Mouse (Mus musculus): ENCODE measurements around the gene Yy1.

Gene Yy1

DNA sequence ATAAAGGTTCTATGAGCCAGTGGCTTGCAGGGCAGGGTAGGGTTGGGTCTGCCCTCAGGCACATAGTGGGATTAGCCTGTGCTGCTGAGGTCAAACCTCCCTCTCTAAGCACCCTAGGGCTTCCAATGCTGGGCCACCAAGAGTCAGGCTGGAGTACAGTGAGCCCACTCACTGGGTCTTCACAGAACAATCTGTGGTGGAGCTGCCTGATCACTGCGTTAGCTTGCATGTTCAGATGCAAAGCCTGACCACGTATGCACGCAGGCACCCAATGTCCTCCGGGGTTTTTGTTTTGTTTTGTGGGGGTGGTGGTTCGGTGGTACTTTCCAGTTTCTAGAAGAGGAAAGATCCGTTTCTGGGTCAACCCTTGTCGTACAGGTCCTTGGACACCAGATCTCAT is 64.3 kb downstream of the Yy1 start:
- DNase-seq (ENCODE audit: low spot score in 2 of 2) = no peak

DNA sequence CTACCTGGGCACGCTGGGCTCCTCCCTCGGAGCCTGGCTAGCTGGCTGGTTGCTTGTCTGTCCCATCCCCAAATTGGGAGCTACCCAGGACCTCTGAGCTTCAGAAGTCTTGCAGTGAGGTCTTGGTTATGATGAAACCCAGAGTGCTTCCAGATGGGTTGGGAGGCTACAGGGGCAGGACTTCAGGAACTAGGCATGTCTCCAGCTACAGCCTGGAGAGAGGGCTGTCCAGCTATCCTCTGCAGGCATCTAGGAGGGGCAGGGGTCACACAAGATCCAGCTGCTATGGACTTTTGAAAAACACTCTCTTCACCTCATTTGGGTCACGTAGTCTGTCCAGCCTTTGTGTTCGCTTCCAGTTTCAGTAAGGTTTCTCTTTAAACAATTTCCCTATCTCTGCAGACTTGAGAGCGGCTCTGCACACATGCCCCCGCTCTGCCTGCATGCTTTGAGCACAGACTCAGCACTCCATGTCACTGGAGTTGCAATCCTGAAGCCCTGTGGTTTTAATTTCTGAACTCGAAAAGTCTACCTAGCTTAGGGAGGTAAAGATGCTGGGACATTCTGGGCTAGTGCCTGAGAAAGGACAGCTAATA is 64.9 kb downstream of the Yy1 start:
- no peak for DNase-seq (ENCODE audit: low spot score in 2 of 2)

- no peak for DNase-seq (ENCODE audit: low spot score in 2 of 2)
These were observed 65.7 kb downstream of the Yy1 start for GRCm38 (mm10) chr12:108858486-108858885.

DNA sequence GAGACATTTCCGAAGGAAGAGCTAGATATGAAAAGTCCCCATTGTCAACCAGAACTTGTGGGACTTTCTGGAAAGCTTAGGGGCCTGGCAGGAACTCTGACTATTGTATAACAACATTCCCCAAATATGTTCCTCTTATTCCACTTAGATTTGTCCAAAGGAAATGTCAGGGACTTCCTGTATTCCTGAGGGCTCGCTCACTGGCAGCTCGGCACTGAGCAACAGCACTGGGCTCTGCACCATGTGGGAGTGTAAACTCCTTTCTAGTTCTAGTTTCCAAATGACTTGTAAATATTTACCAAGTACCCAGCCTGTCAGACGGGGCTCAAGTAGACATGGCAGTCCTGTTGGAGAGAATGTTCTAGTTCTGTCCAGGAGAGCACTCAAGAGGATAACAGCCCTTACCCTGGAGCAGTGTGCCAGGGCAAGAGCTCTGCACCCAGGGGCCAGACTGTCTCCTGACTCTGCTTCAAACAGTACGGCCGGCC is 72.3 kb downstream of the Yy1 start:
- DNase-seq (ENCODE audit: low spot score in 2 of 2) = no peak

DNA sequence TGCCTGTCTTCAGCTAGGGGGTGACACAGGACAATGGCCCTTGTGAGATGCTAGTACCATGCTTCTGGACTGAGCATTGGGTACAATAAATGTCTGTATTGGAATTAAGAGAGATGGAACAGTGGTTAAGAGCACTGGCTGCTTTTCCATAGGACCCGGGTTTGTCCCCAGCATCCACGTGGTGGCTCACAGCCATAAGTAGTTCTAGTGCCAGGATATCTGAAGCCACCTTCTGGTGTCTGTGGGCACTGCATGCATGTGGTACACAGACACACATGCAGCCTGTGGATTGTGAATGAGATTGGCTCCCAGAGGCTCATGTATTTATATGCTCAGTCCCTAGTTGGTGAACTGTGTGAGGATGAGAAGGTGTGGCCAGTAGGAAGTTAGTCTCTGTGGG is 76.8 kb downstream of the Yy1 start:
- DNase-seq (ENCODE audit: low spot score in 2 of 2) = no peak

All from right cerebral cortex, postnatal 36 days (tissue).